Mouse (Mus musculus) adrenal gland, postnatal 36 days (tissue): ENCODE data around the gene Neo1. TPM values are rescaled to one million over a fixed set of nuclear protein-coding genes. Genes with fewer than 3 reads are reported as not detected.
"Not testable (repeated sequence)": the region's sequence is repeated elsewhere in the genome, so short reads cannot be mapped to it uniquely, and the experiment has no call there.

Experiments used
- DNase-seq, 2 experiments: peaks; one replicate each; pipeline ENCODE4 v3.0.0; 2021; ENCODE audit warnings: mixed read lengths in 1 of 2
- total RNA-seq, 2 experiments: library from RNA; stranded (reverse); gene quantifications; 2 replicates each; pipeline ENCODE4 v1.2.3; 2021

The Neo1 gene
- total RNA-seq, 2 experiments from 2014 or later, result 56.1 to 79.1 TPM

DNA sequence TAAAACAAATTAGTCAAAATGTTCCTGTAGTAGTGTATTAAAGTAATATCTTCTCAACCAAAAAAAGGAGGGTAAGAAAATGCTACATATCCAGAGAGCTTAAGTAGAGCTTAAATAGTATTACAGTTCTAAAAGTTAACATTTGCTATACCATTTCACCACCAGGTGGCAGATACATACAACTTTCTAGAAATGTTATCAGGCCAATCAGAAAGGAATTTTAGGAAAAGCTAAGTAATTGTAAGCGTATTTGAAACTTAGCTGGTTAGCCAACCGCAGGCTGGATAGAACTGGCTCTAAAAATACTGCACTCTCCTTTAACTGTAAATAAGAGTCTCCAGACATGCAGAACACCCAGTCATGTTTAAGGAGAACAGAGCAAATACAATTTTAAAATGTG, 22.9 kb downstream of the Neo1 start:
- peak in 1 of 2 experiments; percentile 20 for DNase-seq

DNA sequence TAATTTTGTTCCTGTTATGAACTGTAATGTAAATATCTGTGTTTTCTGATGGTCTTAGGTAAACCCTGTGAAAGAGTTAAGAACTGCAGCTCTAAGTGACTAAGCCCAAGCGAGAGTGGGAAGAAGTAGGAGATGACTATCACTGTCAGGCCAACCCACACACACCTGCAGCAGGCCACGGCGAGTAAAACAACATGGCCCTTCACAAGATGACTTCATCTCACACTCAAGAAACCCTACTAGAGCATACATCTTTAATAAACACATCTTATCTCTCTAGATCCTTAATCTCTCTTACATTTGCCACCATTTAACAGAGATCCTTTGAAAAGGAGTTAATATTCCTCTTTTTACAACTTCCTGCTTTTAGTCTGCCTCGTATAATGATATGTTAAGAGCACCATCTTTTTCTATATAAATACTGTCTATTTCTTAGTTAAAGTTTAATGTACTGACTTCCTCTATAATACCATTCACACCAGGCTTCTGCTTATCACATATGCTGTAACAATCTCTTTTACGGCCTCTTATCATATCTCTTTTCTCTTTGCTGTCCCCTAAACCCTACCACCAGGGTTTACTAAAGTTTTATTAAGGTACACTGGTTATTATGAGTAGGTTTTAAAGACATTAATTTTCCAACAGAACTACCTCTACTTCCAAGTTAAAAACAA, 46.8 kb downstream of the Neo1 start:
- DNase-seq, result no peak

DNA sequence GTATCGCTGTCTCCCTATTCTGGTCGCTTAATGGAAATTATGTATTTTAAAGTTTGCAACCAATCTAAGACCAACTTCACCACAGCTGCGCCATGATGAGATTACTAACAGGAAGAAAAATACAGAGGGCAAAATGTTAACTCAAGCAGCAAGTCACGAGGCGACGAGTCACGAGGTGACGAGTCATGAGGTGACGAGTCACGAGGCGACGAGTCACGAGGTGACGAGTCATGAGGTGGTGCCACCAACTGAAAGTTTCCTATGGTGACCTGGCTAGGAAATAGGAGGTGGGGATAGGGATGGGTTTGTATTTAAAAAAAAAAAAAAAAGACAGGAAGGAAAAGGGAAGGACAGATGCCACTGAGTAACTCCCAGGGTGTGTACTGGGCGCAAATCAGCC, 57.2 kb downstream of the Neo1 start:
- no peak for DNase-seq

DNA sequence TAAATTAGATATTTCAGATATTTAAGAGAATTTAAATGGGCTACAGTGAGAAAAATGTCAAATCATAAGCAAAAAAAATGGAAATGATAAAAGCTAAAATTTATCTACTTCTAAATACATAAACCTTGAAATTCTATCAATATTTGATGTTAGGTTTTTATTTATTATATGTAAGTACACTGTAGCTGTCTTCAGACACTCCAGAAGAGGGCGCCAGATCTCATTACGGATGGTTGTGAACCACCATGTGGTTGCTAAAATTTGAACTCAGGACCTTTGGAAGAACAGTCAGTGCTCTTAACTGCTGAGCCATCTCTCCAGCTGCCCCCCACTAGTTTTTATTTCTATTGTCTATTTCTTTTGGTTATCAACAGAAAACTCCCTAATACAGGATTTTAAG, 65.1 kb downstream of the Neo1 start:
- DNase-seq, result not testable (repeated sequence)

DNA sequence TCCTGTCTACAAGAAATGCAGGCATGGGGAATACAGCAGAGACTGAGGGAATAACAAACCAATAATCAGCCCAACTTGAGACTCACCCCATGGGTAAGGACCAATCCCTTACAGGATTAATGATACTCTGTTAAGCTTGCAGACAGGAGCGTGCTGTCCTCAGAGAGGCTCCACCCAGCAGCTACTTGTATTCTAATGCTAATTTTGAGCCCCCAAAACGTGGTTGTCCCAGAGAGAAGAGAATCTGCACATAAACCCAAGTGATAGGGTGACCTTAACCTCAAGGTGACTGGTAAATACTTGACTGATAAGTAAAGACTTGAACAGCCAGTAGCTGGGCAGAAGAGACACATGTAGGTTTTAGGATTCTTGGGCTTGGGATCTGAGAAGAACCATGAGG, 68.9 kb downstream of the Neo1 start:
- no peak for DNase-seq

DNA sequence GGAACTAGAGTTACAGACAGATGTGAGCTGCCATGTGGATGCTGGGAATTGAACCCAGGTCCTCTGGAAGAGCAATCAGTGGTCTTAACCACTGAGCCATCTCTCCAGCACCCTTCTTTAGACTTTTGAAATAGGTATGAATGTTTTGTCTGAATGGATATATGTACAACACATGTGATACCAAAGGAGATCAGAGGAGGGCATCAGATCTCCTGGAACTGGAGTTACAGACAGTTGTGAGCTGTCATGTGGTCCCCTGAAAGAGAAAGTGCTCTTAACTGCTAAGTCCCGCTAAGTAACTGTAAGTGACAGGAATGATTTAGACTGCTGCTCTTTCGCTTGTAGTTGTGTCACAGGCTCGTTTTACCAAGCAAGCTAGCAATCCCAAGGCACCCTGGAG, 80.7 kb downstream of the Neo1 start:
- DNase-seq, result peak in 1 of 2 experiments; percentile 0

DNA sequence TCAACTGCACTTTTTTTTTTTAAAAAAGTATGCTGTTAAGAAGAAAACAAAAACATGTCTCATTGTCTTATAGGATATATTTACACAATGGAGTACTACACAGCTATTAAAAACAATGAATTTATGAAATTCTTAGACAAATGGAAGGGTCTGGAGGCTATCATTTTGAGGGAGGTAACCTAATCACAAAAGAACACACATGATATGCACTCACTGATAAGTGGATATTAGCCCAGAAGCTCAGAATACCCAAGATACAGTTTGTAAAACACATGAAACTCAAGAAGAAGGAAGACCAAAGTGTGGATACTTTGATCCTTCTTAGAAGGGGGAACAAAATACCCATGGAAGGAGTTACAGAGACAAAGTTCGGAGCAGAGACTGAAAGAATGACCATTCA, 90.3 kb downstream of the Neo1 start:
- DNase-seq, result not testable (repeated sequence)

DNA sequence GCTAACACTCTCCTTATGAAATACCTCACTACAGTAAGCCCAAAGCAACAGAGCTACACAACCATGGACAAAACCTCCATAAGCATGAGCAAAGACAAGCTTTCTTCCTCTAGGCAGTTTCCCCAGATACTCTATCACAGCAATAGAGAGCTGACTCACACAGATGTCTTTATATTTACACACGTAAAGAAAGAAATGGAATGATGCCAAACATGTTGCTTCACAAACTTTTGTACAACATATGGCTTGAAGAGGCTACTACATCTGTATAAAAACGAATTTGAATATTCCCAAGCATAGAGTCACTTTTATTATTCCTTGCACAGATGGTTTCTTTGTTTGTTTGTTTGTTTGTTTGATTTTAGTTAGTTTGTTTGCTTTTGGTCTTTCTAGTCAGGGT, 101.5 kb downstream of the Neo1 start:
- DNase-seq, result no peak

DNA sequence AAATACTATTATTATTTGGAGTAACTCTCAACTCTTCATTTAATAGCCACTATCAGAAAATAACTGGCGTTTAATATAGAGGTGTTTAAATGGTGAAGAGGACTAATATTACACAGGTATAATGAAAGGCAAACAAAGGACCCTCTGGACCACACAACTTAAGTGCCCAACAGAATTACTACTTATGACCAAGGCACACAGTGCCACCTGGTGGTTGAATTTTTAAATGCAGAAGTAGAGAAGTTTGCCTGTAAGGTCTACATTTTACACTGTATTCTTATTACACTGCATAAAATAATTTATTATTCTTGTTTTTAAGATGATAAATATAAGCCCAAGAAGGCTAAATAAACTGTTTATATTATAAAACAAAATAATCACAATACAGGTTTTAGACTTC, 108.1 kb downstream of the Neo1 start:
- peak in 1 of 2 experiments; percentile 61 for DNase-seq

DNA sequence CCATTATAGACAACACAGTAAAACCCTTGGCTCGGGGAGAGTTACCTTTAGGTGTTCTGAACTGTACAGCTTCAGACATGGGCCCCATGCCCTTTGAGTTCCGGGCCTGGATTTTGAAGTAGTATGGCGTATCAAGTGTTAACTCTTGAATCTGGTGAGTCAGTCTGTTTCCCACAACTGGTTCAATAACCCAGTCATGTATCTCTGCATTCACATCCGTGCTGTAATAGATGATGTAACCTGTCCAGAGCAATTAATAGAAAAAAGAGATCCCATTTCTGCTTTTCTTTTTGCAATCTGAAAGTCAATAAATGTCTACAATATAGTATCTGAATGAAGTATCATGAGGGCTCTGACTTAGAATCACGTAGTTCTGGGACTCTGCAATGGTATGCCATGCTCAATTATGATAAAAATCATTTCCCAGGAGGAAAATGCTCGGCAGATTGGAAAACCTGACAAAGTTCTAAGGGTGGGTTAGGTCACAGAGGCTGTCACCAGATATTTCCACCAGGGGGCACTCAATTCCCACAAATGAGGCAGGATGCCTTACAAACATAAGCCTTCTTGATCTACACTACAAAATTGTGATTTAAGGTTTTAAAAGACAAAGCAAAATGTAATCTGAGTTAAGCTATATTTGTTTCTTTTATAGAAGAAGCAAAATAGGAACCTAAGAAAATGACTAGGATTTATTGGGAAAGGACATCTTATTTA, 133.2 kb downstream of the Neo1 start:
- peak; percentile 37 to 41 for DNase-seq

DNA sequence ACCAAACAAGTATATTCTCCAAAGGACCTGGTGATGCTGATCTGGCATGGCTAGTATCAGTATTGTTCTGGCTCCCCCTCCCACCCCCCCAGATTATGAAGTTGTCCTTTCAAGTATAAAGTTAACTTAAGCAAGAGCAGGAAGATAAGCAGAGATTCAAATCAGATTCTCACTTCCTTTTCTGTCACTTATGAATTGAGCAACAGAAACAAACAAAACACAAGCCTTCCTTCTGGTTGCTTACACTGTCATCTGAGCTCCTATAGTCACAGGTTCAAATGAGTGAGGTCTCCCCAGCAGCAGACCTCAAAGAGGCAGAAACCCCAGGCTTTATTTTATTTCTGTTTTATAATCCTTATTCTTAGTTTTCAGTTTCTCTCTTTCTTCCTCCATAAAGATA, 136.6 kb downstream of the Neo1 start:
- no peak for DNase-seq

DNA sequence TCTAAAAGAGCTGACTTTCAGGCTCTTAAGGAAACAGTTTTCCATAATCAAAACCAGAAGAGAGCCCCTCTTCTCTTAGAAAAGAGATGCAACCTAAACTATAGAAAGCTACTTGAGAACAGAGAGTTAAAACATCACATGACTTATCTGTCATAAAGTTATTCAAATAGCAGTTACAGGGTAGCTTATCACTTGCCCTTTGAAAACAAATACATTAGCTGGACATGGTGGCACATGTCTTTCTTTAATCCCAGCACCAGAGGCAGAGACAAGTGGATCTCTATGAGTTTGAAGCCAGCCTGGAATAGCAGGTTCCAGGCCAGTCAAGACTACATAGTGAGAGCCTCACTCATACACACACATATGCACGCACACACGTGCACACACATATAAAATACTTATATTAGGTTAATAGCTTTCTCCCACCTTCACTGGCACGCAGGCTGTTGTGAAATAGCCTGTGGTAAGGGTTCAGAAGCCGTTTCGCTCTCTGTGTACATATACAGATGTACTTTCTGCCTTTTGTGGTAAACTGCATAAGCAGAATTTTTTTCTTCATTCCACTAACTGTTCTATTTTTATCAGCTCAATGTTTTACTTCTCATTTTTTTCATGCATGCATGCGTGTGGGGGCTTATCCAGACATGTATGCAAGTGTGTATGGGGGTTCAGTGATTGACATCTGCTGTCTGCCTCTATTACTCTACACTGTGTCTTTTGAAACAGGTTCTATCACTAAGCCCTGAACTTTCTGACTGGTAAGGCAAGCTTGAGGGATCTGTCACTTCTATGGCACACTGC, 144.2 kb downstream of the Neo1 start:
- no peak for DNase-seq

DNA sequence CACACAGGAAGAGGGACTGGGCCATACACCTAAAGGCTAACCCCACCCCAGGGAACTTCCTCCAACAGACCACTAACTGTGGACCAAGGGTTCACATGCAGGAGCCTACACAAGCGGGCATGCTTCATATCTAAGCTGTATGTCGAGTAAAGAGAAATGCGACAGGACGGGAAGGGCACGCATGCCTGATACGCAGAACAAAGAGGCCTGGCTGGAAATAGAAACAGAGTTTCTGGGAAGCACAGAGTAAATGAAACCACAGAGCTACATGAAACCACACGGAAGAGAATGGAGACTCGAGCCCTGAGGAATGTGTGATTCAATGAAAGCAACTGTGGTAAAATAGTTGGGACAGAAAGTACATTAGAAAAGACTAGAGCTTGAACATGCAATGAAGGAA, 145.3 kb downstream of the Neo1 start:
- no peak for DNase-seq

DNA sequence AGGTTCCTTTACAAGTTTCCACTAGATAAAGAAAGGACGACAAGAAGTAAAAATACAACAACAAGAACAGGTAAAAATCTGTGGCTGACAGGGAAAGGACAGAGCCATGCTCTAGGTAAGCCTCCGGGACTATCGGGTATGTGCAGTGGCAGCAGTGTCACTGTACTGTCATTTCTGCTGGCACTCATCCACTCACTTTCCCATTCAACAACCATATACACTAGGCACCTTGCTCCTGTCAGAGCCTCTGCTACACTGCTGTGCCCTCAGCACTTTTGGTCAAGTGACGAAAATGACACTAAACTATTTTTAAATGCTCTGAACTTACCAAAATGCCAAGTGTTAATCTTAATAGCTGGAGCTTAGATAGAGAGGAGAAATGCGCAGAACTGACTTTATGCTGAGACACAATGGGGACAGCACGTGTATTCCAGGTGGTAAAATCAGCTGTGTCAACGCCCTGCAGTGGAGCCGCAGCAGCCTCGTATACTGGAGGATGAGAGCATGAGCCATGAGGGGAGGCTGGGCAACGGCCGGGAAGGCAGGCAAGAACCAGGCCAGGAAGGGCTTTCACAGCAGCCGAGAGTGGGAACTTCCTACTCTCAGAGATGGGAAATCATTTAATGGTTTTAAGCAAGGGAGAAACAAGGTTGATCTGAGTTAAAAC, 146.3 kb downstream of the Neo1 start:
- DNase-seq, result no peak

DNA sequence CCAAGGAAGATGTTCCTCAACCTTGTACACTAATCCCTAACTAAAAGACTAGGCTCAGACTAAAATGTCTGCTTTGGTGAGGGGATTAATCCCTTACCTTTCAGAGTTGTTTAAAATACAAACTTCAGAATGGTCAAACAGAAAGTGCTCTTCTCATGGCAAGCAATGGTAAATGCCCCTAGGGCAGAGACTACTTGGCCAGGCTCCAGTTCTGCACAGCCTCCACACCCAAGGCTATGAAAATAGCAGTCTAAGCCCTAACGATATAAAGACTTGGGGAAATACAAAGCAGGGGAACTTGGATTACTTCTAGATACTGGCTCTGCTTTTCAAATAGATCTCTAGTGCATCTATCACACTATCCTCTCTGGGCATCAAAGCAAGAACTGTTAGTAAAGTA, 153.6 kb downstream of the Neo1 start:
- no peak for DNase-seq

DNA sequence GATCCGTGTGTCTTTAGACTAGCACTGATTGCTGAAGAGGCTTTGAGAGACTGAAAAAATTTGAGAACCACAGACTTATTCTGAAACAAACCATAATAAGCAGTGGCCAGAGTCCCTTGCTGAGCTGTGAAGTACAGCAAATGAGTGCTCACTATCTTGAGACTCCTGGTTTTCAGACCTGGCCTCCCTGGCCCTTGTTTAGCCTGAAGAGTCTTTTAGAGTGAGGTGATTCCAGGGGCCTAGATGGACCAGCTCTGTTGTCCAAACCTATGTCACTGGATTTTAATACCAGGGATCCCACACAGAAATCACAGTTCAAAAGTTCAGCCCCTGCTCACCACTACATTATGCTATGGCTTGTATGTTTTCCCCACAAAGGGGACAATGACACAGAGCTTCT, 156.4 kb downstream of the Neo1 start:
- DNase-seq, result no peak

DNA sequence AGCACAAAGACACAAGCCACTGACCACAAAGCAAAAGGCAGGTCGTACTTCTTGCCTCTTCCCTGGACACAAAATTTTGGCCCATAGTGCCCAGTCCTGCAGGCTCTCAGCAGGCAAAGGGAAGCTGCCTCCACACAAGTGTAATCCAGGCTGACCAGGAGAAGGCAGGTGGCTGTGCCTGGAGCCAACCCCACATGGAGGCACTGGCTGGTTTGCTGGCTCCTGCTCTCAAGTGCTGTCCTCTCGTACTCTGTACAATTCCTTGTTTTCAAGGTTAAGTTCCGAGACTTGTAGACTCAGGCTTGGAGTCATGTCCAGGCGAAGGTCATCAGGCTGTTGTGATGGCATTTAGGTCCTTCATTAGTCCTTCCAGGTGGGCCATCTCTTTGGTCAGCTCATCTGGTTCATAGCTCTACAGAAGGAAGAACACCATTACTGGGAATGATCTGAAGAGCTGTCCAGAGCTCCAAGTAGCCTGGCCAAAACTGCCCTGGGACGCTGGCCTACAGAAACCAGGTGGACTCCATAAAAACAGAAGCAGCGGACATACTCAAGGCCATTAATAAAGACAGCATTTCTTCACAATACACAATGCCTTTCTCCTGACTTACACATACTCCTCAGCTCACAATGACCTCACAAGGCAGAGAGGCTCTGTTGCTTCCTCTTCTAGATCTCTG, 159.2 kb downstream of the Neo1 start:
- no peak for DNase-seq

DNA sequence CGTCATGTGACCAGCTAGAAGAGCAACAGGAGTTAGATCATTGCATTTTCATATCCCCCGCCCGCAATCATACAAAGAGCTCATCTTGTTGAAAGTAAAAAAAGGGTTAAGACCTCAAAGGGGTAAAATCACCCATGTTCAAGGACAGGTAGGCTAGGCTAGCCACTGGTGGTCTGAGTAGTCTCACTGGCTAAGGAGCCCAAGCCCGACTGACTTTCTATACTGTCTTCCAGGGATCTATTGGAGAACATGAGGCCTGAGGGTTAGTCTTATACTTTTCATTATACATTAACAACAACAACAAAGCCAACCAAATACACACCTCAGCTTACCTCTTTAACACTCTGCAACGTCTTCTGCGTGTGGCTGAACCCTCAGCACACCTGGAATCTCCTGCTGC, 160.8 kb downstream of the Neo1 start:
- DNase-seq, result no peak

DNA sequence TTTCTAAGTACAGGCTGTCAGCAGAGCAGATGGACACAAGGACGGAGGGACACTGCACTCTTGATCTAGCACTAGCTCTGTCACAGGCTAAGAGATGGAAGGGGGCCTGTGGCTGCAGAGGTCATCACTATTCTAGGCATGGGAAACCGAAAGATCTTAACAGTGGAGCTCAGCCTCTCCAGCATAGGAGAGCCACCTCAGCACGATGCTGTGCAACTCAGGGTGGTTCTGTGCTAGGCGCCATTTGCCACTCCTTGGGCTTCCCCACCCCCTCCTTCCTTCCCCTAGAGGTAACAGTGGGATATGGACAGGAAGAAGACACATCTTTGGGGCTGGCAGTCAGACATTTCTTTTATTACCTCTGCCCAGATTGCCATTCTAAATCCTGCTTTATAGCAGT, 161.9 kb downstream of the Neo1 start:
- DNase-seq, result no peak

DNA sequence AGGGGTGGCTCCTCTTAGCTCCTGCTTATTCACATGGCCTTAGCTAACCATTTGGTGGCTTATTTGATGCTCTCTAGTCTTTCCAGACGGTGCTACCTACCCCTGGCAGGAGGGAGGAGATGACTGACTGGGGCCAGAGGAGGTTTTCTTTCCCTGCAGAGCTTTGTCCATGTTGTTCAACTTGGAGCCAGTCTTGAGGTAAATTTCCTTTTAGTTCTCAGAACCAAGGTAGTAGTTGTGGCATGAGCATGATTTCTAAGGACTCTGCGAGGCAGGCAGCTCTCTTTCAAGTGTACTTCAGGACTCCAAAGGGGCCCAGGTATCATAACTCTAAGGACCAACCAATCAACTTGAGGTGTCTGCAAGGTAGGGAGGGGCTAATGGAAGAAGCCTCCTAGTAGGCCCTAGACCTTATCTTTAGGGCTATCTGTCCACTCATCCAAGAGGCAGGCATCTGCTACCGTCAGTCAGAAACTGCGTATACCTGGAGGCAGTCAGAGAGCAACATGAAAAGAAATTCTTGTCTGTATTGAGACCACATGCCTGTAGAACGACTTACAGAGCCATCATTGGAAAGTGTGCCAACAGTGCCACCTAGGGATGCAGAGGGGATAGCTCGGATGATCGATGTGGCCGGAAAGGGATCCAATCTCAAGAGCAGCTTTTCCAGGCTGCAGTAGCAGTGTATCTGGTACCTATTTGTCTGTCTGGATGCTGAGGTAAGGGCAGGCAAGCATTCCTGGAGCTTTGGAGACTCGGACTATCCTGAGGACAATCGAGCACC, 162.5 kb downstream of the Neo1 start:
- peak; percentile 62 to 65 for DNase-seq

DNA sequence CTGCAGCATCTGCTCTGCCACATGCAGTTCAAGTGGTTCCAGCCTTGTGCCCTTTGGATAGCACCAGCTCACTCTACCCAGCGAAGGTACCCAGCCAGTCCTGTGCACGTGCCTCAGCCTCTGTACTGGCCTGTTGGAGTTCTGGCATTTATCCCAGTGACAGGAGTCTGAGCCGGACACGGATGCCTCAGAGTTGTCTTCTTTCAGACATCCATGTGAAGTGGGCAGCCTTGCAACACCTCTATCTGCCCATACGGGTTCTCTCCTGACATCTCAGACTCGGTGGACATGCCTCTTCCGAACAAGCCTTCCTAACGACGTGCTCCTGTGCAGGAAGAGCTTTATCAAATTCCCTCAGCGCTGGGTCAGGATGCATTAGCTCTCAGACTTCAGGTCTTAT, 165.1 kb downstream of the Neo1 start:
- no peak for DNase-seq
